Mouse (Mus musculus): ENCODE measurements at regions not wholly inside any gene's neighbourhood (a gene's known extent, or its start where the extent isn't known, plus 50 kb on each side); places are given as distances from the start of the nearest gene placed in this dataset.

DNA sequence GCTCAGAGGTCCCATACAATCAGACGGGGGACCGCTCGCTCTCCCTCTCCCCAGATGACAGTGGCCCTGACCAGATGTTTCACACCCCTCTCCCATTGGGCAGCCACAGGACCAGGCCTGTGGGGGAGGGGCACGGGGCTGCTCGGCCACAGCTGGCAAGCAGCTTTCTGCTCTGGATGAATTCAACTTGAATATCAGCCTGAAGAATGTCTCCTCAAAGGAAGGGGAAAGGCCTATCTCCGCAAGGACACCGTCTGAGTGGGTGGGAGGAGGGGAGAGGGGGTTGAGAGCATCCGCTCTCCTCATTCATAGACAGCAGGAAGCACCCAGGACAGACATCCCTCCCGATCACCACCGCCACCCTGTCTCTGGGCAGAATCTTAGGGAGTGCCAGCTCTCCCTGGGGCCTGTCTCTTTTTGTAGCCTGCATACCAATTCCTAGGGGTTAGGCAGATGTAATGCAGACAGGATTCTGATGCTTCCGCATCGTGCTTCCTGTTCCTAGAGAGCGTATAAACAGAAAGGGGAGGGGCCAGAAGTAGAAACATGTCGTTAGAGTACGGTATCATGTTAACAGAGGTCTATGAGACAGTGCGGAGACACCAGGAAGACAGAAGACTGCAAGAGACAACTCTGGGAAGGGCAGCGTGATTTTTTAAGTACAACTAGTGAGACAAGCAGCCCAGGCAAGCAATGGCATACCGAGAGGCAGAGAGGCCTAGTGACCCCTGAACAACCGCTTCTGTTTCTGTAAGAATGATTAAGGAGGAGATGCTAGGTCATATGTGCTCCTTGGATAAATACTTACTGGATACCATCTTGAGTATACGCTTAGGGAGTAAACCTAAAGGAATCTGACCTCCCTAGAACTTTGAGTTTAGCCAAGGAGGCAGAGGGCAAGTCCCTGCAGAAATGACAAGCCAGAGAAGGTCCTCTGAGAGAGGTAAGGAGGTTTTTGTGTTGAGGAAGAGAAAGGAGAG lies 190.8 kb downstream of the Msrb3 start:
- TF ChIP-seq MYOD1 (IDR thresholded peaks at IDR 0.05; ENCODE audit: control insufficient read depth, insufficient read length, low read depth) (no peak), CEBPB (IDR thresholded peaks at IDR 0.05; ENCODE audit: low read depth) (no peak), FOSL1 (IDR thresholded peaks at IDR 0.05; ENCODE audit: insufficient read depth, low read length, poor library complexity, severe bottlenecking) (no peak), CTCF (IDR thresholded peaks at IDR 0.05; ENCODE audit: control insufficient read depth, insufficient read depth, insufficient read length) (no peak), USF1 (IDR thresholded peaks at IDR 0.05; ENCODE audit: low read depth) (no peak), MAX (IDR thresholded peaks at IDR 0.05) (no peak), MYOG (IDR thresholded peaks at IDR 0.05; ENCODE audit: control insufficient read depth, extremely low read depth, insufficient read length) (no peak)
- Histone ChIP-seq H3K79me3 (ENCODE audit: low read depth) (no peaks in the 10 kb centered on the region), H3K27me3 (ENCODE audit: control insufficient read depth, insufficient read depth, insufficient read length) (no peaks in the 10 kb centered on the region), H3K4me3 (ENCODE audit: insufficient read depth, poor library complexity, severe bottlenecking) (no peak overlapping the region), H3K79me2 (ENCODE audit: control insufficient read depth, insufficient read depth) (no peaks in the 10 kb centered on the region), H3ac (ENCODE audit: control insufficient read depth, insufficient read length, low read depth) (no peak overlapping the region), H3K36me3 (ENCODE audit: control insufficient read depth, insufficient read depth) (no peaks in the 10 kb centered on the region)

DNA sequence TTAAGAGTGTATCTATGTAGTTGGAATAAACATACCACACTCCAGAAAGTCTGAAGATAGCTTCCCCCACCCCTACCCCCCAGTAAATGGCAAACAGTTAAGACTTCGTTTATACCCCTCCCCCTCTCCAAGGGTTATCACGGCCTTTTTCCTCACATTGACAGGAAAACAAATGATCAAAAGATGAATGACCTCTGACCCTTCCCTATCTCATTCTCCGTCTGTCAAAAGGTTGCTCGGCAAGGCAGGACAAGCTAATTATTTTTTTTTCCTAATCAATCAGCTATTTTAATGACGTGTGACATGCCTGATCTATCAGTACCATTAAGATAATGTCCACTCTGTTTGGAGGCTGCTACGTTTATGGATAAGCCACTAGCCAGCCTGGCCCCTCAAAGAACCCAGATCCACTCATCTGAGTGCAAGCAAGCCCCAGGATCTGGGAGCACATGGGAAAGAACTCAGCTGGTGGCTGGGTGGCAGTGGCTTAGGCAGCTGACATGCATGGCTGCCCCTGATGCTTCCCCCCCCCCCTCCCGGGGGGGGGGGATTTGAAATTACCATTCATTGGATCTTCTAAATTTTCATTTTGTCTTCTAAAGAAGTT lies 192.1 kb downstream of the Msrb3 start:
- no peak for TF ChIP-seq MAX (IDR thresholded peaks at IDR 0.05)
- no peak for TF ChIP-seq MYOG (IDR thresholded peaks at IDR 0.05; ENCODE audit: control insufficient read depth, extremely low read depth, insufficient read length)
- no peak for TF ChIP-seq MYOD1 (IDR thresholded peaks at IDR 0.05; ENCODE audit: control insufficient read depth, insufficient read length, low read depth)
- no peak for TF ChIP-seq USF1 (IDR thresholded peaks at IDR 0.05; ENCODE audit: low read depth)
- no peak for TF ChIP-seq CTCF (IDR thresholded peaks at IDR 0.05; ENCODE audit: control insufficient read depth, insufficient read depth, insufficient read length)
- no peak for TF ChIP-seq CEBPB (IDR thresholded peaks at IDR 0.05; ENCODE audit: low read depth)
- no peak for TF ChIP-seq FOSL1 (IDR thresholded peaks at IDR 0.05; ENCODE audit: insufficient read depth, low read length, poor library complexity, severe bottlenecking)
- Histone ChIP-seq H3K36me3 (ENCODE audit: control insufficient read depth, insufficient read depth) (no peaks in the 10 kb centered on the region), H3K27me3 (ENCODE audit: control insufficient read depth, insufficient read depth, insufficient read length) (no peaks in the 10 kb centered on the region), H3K79me2 (ENCODE audit: control insufficient read depth, insufficient read depth) (no peaks in the 10 kb centered on the region), H3K79me3 (ENCODE audit: low read depth) (no peaks in the 10 kb centered on the region), H3K4me3 (ENCODE audit: insufficient read depth, poor library complexity, severe bottlenecking) (no peak overlapping the region), H3ac (ENCODE audit: control insufficient read depth, insufficient read length, low read depth) (no peak overlapping the region)

DNA sequence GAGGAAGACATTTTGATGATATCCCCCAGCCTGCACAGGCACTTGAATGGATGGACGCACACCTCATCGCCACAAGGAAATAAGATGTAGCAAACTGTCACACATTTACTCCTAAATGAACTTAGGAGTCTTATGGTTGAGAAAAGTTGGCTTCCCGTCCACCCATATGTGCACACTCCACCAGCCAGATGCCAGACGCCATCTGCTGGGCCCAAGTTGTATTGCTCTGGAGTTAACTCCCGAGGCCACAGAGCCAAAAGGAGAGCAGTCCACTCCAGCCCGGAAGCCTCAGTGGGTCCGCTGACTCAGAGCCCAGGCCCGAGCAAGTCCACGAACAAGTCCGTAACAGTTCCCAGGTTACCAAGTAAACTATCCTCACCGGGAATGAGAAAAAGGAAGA lies 197.1 kb downstream of the Msrb3 start:
- no peaks in the 10 kb centered on the region for H3K36me3 ChIP-seq (ENCODE audit: control insufficient read depth, insufficient read depth)
- H3K27me3 ChIP-seq (ENCODE audit: control insufficient read depth, insufficient read depth, insufficient read length), result no peaks in the 10 kb centered on the region
- no peak overlapping the region for H3K4me3 ChIP-seq (ENCODE audit: insufficient read depth, poor library complexity, severe bottlenecking)
- no peaks in the 10 kb centered on the region for H3K79me3 ChIP-seq (ENCODE audit: low read depth)
- TF ChIP-seq CTCF (IDR thresholded peaks at IDR 0.05; ENCODE audit: control insufficient read depth, insufficient read depth, insufficient read length) (no peak), USF1 (IDR thresholded peaks at IDR 0.05; ENCODE audit: low read depth) (no peak), FOSL1 (IDR thresholded peaks at IDR 0.05; ENCODE audit: insufficient read depth, low read length, poor library complexity, severe bottlenecking) (no peak), MAX (IDR thresholded peaks at IDR 0.05) (no peak), MYOD1 (IDR thresholded peaks at IDR 0.05; ENCODE audit: control insufficient read depth, insufficient read length, low read depth) (no peak), CEBPB (IDR thresholded peaks at IDR 0.05; ENCODE audit: low read depth) (no peak), MYOG (IDR thresholded peaks at IDR 0.05; ENCODE audit: control insufficient read depth, extremely low read depth, insufficient read length) (no peak)
- H3ac ChIP-seq (ENCODE audit: control insufficient read depth, insufficient read length, low read depth), result no peak overlapping the region
- H3K79me2 ChIP-seq (ENCODE audit: control insufficient read depth, insufficient read depth), result no peaks in the 10 kb centered on the region

DNA sequence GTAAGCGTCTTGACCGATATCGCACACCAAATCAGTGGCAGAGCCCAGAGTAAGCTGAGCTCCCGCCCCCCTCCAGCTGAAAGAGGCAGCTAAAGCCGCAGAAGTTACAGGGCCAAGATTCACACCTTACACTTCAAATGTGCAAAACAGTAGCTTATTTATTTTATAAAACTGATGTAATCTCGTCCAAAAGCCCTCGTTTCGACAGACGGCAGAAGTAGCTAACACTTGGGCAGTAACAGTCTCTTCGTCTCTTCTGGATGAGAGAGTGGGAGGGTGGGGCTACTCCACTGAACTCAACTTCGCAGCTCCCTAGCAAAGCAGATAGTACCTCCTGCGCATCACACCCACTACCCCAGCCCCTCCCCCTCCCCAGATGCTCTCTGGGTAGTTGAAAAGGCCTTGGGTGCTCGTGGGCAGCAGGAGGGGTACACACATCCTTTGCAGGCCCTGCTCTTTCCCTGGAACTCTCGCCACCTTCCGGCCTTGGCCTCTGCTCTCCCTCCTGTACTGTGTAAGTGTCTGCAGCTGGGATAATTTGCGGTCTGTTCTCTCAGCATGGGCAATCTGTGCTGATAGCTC lies 201.5 kb downstream of the Msrb3 start:
- Histone ChIP-seq H3K4me3 (ENCODE audit: insufficient read depth, poor library complexity, severe bottlenecking) (no peak overlapping the region), H3K27me3 (ENCODE audit: control insufficient read depth, insufficient read depth, insufficient read length) (no peaks in the 10 kb centered on the region), H3ac (ENCODE audit: control insufficient read depth, insufficient read length, low read depth) (no peak overlapping the region), H3K79me3 (ENCODE audit: low read depth) (no peaks in the 10 kb centered on the region), H3K79me2 (ENCODE audit: control insufficient read depth, insufficient read depth) (no peaks in the 10 kb centered on the region), H3K36me3 (ENCODE audit: control insufficient read depth, insufficient read depth) (no peaks in the 10 kb centered on the region)
- TF ChIP-seq MYOG (IDR thresholded peaks at IDR 0.05; ENCODE audit: control insufficient read depth, extremely low read depth, insufficient read length) (no peak), CEBPB (IDR thresholded peaks at IDR 0.05; ENCODE audit: low read depth) (no peak), CTCF (IDR thresholded peaks at IDR 0.05; ENCODE audit: control insufficient read depth, insufficient read depth, insufficient read length) (no peak), MAX (IDR thresholded peaks at IDR 0.05) (no peak), USF1 (IDR thresholded peaks at IDR 0.05; ENCODE audit: low read depth) (no peak), FOSL1 (IDR thresholded peaks at IDR 0.05; ENCODE audit: insufficient read depth, low read length, poor library complexity, severe bottlenecking) (no peak), MYOD1 (IDR thresholded peaks at IDR 0.05; ENCODE audit: control insufficient read depth, insufficient read length, low read depth) (no peak)

DNA sequence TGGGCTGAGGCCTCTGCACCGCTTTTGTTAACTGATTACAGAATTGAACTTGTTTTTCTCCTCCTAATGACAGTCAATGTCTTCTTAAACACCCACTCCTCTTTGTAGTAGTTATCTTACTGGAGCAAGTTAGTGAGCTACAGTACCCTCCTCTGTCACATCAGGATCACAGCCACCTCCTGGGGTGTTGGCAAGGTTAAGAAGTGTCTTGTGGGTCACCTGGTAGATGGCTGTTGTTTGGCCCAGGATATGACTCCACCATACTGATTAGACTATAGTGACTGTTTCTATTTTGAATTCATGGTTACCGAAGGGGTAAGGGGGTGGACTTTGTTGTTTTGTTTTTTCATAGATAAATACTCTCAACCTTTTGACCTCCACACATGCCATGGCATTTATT lies 202.4 kb downstream of the Msrb3 start:
- TF ChIP-seq MYOG (IDR thresholded peaks at IDR 0.05; ENCODE audit: control insufficient read depth, extremely low read depth, insufficient read length) (no peak), USF1 (IDR thresholded peaks at IDR 0.05; ENCODE audit: low read depth) (no peak), CTCF (IDR thresholded peaks at IDR 0.05; ENCODE audit: control insufficient read depth, insufficient read depth, insufficient read length) (no peak)
- no peaks in the 10 kb centered on the region for H3K79me2 ChIP-seq (ENCODE audit: control insufficient read depth, insufficient read depth)
- H3K36me3 ChIP-seq (ENCODE audit: control insufficient read depth, insufficient read depth), result no peaks in the 10 kb centered on the region
- no peaks in the 10 kb centered on the region for H3K27me3 ChIP-seq (ENCODE audit: control insufficient read depth, insufficient read depth, insufficient read length)
- H3ac ChIP-seq (ENCODE audit: control insufficient read depth, insufficient read length, low read depth), result no peak overlapping the region
- H3K79me3 ChIP-seq (ENCODE audit: low read depth), result no peaks in the 10 kb centered on the region
- no peak overlapping the region for H3K4me3 ChIP-seq (ENCODE audit: insufficient read depth, poor library complexity, severe bottlenecking)
